Mouse (Mus musculus) megakaryocyte, embryonic 14.5 days (primary cell): ENCODE measurements around the gene Stxbp3.
"Not testable (repeated sequence)": the region's sequence is repeated elsewhere in the genome, so short reads cannot be mapped to it uniquely, and the experiment has no call there.

Experiments
- FLI1 ChIP-seq: IDR thresholded peaks from 2 replicates; pipeline ENCODE4 v1.6.1; 2012; ENCODE audit warnings: low read length, inconsistent platforms, mixed read lengths
- GATA1 ChIP-seq: IDR thresholded peaks from 3 replicates; pipeline ENCODE4 v1.6.1; 2012; ENCODE audit warnings: mixed read lengths, low read length, inconsistent platforms, borderline replicate concordance

GRCm38 (mm10) chr3:108881873-108882272 is 41.5 kb upstream of the Stxbp3 start:
- not testable (repeated sequence) for TF ChIP-seq FLI1, GATA1
